Mouse (Mus musculus) kidney, embryonic 16.5 days (tissue): ENCODE measurements around the gene Slc13a3. TPM values are rescaled to one million over a fixed set of nuclear protein-coding genes. Genes with fewer than 3 reads are reported as not detected.

ENCODE experiments used
- ATAC-seq: fragments of 200-750 bp; cut with Nextera tagmentation; 2 replicates; pipeline ENCODE4 v1.8.0; 2017; ENCODE audit warnings: moderate TSS enrichment; ENCODE audit not compliant: low FRiP score, low TSS enrichment
- H3K27ac ChIP-seq: fragments of 300-500 bp; sonication (generic); 2 replicates; pipeline ENCODE4 v1.5.1; 2014; ENCODE audit warnings: low read length
- H3K27me3 ChIP-seq: fragments of 300-500 bp; sonication (generic); 2 replicates; pipeline ENCODE4 v1.6.1; 2014; ENCODE audit warnings: low read length, control low read depth, mixed read lengths; ENCODE audit not compliant: insufficient read depth
- H3K36me3 ChIP-seq: fragments of 300-500 bp; sonication (generic); 2 replicates; pipeline ENCODE4 v1.6.1; 2014; ENCODE audit warnings: low read length, control low read depth, mixed read lengths; ENCODE audit not compliant: insufficient read depth
- H3K4me1 ChIP-seq: fragments of 300-500 bp; sonication (generic); 2 replicates; pipeline ENCODE4 v1.6.1; 2014; ENCODE audit warnings: low read length, control low read depth, mixed read lengths; ENCODE audit not compliant: insufficient read depth
- H3K4me2 ChIP-seq: fragments of 300-500 bp; sonication (generic); replicated peaks from 2 replicates; pipeline ENCODE4 v1.6.1; 2014; ENCODE audit warnings: low read depth, low read length
- H3K4me3 ChIP-seq: fragments of 300-500 bp; sonication (generic); 2 replicates; pipeline ENCODE4 v1.5.1; 2014; ENCODE audit warnings: mild to moderate bottlenecking, low read length
- H3K9ac ChIP-seq: fragments of 300-500 bp; sonication (generic); replicated peaks from 2 replicates; pipeline ENCODE4 v1.6.1; 2014; ENCODE audit warnings: low read length
- H3K9me3 ChIP-seq: fragments of 300-500 bp; sonication (generic); 2 replicates; pipeline ENCODE4 v1.6.1; 2016; ENCODE audit warnings: low read length, control low read depth
- WGBS: fragments of 180-500 bp; shearing (Covaris S2); extraction: QIAGEN DNeasy Blood & Tissue Kit; methylation state at CpG from one replicate; pipeline ENCODE4 v1.1.7; 2014; 5-methylcytosine and 5-hydroxymethylcytosine counted together
- polyA plus RNA-seq: library from polyadenylated mRNA; unstranded; fragments of >200 nt; fragmentation: Nextera tagmentation; extraction: Ambion mirVana; gene quantifications from 2 replicates; pipeline ENCODE4 v1.2.1, GENCODE M21; 2015

The Slc13a3 gene
- polyA plus RNA-seq, 1 experiment from 2014 or later: 4.5 TPM

GRCm38 (mm10) chr2:165397502-165398163, 75.4 kb downstream of the Slc13a3 start:
- Histone ChIP-seq H3K27ac (no peak overlapping the region), H3K4me3 (no peak overlapping the region), H3K36me3 (no peaks in the 10 kb centered on the region), H3K4me1 (peaks cover 8% of the 10 kb centered on the region; the same call in 1 of the 2 replicates), H3K9ac (no peak overlapping the region), H3K27me3 (no peaks in the 10 kb centered on the region), H3K9me3 (peaks cover 4% of the 10 kb centered on the region; the same call in 1 of the 2 replicates), H3K4me2 (no peak overlapping the region)
- WGBS: 72% methylated on average over 23 of the region's 23 CpGs
- no peak for ATAC-seq

- H3K9ac ChIP-seq: no peak overlapping the region
- H3K4me3 ChIP-seq: no peak overlapping the region
- no peak overlapping the region for H3K27ac ChIP-seq
- no peaks in the 10 kb centered on the region for H3K36me3 ChIP-seq
- peaks cover 4% of the 10 kb centered on the region; the same call in 1 of the 2 replicates for H3K9me3 ChIP-seq
- no peak overlapping the region for H3K4me2 ChIP-seq
- no peak for ATAC-seq
- H3K27me3 ChIP-seq: no peaks in the 10 kb centered on the region
- H3K4me1 ChIP-seq: peaks cover 8% of the 10 kb centered on the region; the same call in 1 of the 2 replicates
- 51% methylated on average over 20 of the region's 20 CpGs for WGBS
These were observed 76.1 kb downstream of the Slc13a3 start for GRCm38 (mm10) chr2:165396831-165397501.

GRCm38 (mm10) chr2:165392156-165392555, 80.9 kb downstream of the Slc13a3 start:
- Histone ChIP-seq H3K4me1 (peaks cover 9% of the 10 kb centered on the region; the same call in 1 of the 2 replicates), H3K27ac (no peak overlapping the region), H3K9me3 (peaks cover 4% of the 10 kb centered on the region; the same call in 1 of the 2 replicates), H3K27me3 (no peaks in the 10 kb centered on the region), H3K4me3 (no peak overlapping the region), H3K4me2 (no peak overlapping the region), H3K9ac (no peak overlapping the region), H3K36me3 (no peaks in the 10 kb centered on the region)
- no peak for ATAC-seq
- 85% methylated on average over 4 of the region's 4 CpGs for WGBS

GRCm38 (mm10) chr2:165391561-165391960, 81.5 kb downstream of the Slc13a3 start:
- peaks cover 8% of the 10 kb centered on the region for H3K4me1 ChIP-seq
- no peak for ATAC-seq
- no peaks in the 10 kb centered on the region for H3K27me3 ChIP-seq
- H3K9ac ChIP-seq: no peak overlapping the region
- no peak overlapping the region for H3K4me3 ChIP-seq
- peaks cover 2% of the 10 kb centered on the region; the same call in 1 of the 2 replicates for H3K36me3 ChIP-seq
- no peak overlapping the region for H3K27ac ChIP-seq
- H3K4me2 ChIP-seq: no peak overlapping the region
- 15% methylated on average over 8 of the region's 8 CpGs for WGBS
- H3K9me3 ChIP-seq: peaks cover 4% of the 10 kb centered on the region; the same call in 1 of the 2 replicates

- Histone ChIP-seq H3K4me3 (no peak overlapping the region), H3K4me2 (no peak overlapping the region), H3K9me3 (peaks cover 4% of the 10 kb centered on the region; the same call in 1 of the 2 replicates), H3K27me3 (no peaks in the 10 kb centered on the region), H3K36me3 (peaks cover 22% of the 10 kb centered on the region), H3K9ac (no peak overlapping the region), H3K27ac (no peak overlapping the region), H3K4me1 (peaks cover 8% of the 10 kb centered on the region)
- WGBS: 70% methylated on average over 6 of the region's 6 CpGs
- ATAC-seq: no peak
These were observed 83.6 kb downstream of the Slc13a3 start for GRCm38 (mm10) chr2:165389299-165389952.

GRCm38 (mm10) chr2:165387844-165388495, 85.1 kb downstream of the Slc13a3 start, which contains the start of gene Zfp334:
Zfp334 (minus strand) TSS chr2:165388259.
- Histone ChIP-seq H3K4me1 (peaks cover 8% of the 10 kb centered on the region), H3K27me3 (no peaks in the 10 kb centered on the region), H3K9ac (peak within 1 kb of the TSS; percentile 96), H3K9me3 (no peaks in the 10 kb centered on the region), H3K27ac (peak within 1 kb of the TSS; percentile 89), H3K36me3 (peaks cover 36% of the 10 kb centered on the region), H3K4me3 (peak within 1 kb of the TSS; percentile 90), H3K4me2 (peak within 1 kb of the TSS; percentile 87)
- WGBS: under 1% methylated on average over 40 of the region's 40 CpGs
- peak; percentile 93 for ATAC-seq

GRCm38 (mm10) chr2:165387370-165387769, 85.7 kb downstream of the Slc13a3 start:
- H3K9ac ChIP-seq: peak overlapping the region; percentile 96
- peak overlapping the region; percentile 90 for H3K4me3 ChIP-seq

GRCm38 (mm10) chr2:165380050-165380449, 93.0 kb downstream of the Slc13a3 start:
- Histone ChIP-seq H3K27me3 (no peaks in the 10 kb centered on the region), H3K4me3 (no peak overlapping the region), H3K4me1 (no peaks in the 10 kb centered on the region), H3K36me3 (peaks cover 80% of the 10 kb centered on the region), H3K27ac (no peak overlapping the region), H3K9me3 (peaks cover 22% of the 10 kb centered on the region), H3K9ac (no peak overlapping the region), H3K4me2 (no peak overlapping the region)
- 95% methylated on average over 25 of the region's 25 CpGs for WGBS
- ATAC-seq: no peak

More at GRCm38 (mm10) chr2:165387370-165387769, 85.7 kb downstream of the Slc13a3 start:
- ATAC-seq: no peak
- WGBS: 3% methylated on average over 4 of the region's 4 CpGs
- Histone ChIP-seq H3K9me3 (peaks cover 3% of the 10 kb centered on the region; the same call in 1 of the 2 replicates), H3K27me3 (no peaks in the 10 kb centered on the region), H3K4me2 (peak overlapping the region; percentile 87), H3K36me3 (peaks cover 42% of the 10 kb centered on the region), H3K4me1 (peaks cover 8% of the 10 kb centered on the region), H3K27ac (peak overlapping the region; percentile 89)

- no peak for ATAC-seq
- H3K36me3 ChIP-seq: peaks cover 48% of the 10 kb centered on the region
These were observed 97.0 kb downstream of the Slc13a3 start for GRCm38 (mm10) chr2:165376001-165376400.

More at GRCm38 (mm10) chr2:165376001-165376400, 97.0 kb downstream of the Slc13a3 start:
- WGBS: 79% methylated on average over 4 of the region's 4 CpGs
- H3K27ac ChIP-seq: no peak overlapping the region
- no peaks in the 10 kb centered on the region for H3K4me1 ChIP-seq
- H3K9me3 ChIP-seq: peaks cover 11% of the 10 kb centered on the region
- H3K9ac ChIP-seq: no peak overlapping the region
- H3K4me3 ChIP-seq: no peak overlapping the region
- no peaks in the 10 kb centered on the region for H3K27me3 ChIP-seq
- no peak overlapping the region for H3K4me2 ChIP-seq
